ENCODE assay signal across 18 mouse cellular contexts in genomic region chr7:143333040-143333439, GRCm38 (mm10).
DNase-seq lines count a peak whose midpoint lies in the region; ATAC-seq lines count a peak whose summit lies in the region.
"Had no signal": no experiment of that assay in that cellular context is flagged by ENCODE, and none has a peak within 500 bp of the region (broad histone marks: within the 10 kb centered on the region; RNA-seq: fewer than 3 reads in every experiment).

No protein-coding gene starts in this region.

- no peaks in the 10 kb centered on the region for H3K36me3 ChIP-seq in heart, embryonic 13.5 days
- H3K36me3 ChIP-seq in lung, embryonic 15.5 days, result no peaks in the 10 kb centered on the region
- H3K36me3 ChIP-seq in embryonic facial prominence, embryonic 10.5 days (replicated peaks), result no peaks in the 10 kb centered on the region
- H3K36me3 ChIP-seq in stomach, embryonic 14.5 days (ENCODE audit: control insufficient read depth, insufficient read depth, low read length), result no peaks in the 10 kb centered on the region
- H3K36me3 ChIP-seq: midbrain, embryonic 13.5 days had no signal

- intact Hi-C loops in heart, postnatal 14 days (cut with DNase I), result no loop called here

- no peak overlapping the region for H3K4me2 ChIP-seq in heart, embryonic 13.5 days
- H3K4me2 ChIP-seq in lung, embryonic 15.5 days, result no peak overlapping the region; the same call in 1 of the 2 replicates
- no peak overlapping the region for H3K4me2 ChIP-seq in stomach, embryonic 14.5 days (replicated peaks; ENCODE audit: low read depth, low read length)
- H3K4me2 ChIP-seq: midbrain, embryonic 13.5 days had no signal

- ATAC-seq in heart, embryonic 13.5 days (ENCODE audit: extremely low read depth, insufficient number of reproducible peaks, low FRiP score, low TSS enrichment), result no peak
- ATAC-seq in lung, embryonic 15.5 days (ENCODE audit: borderline replicate concordance, extremely low read depth, low FRiP score, low TSS enrichment), result peak; percentile 51; the same call in 1 of the 2 replicates
- peak; percentile 15; the same call in 1 of the 2 replicates for ATAC-seq in stomach, embryonic 14.5 days (ENCODE audit: insufficient number of reproducible peaks, insufficient read depth, low FRiP score, low read depth)
- ATAC-seq: forebrain, postnatal 0 days; hindbrain, postnatal 0 days; midbrain, embryonic 13.5 days had no signal

- peaks cover 15% of the 10 kb centered on the region for H3K4me1 ChIP-seq in heart, embryonic 13.5 days
- H3K4me1 ChIP-seq in lung, embryonic 15.5 days, result peaks cover 22% of the 10 kb centered on the region
- H3K4me1 ChIP-seq in embryonic facial prominence, embryonic 10.5 days, result peaks cover 23% of the 10 kb centered on the region
- peaks cover 16% of the 10 kb centered on the region for H3K4me1 ChIP-seq in stomach, embryonic 14.5 days (ENCODE audit: control insufficient read depth, insufficient read depth, low read length)

- DNase-seq in heart, postnatal 14 days, result no peak
- no peak for DNase-seq in lung, postnatal 14 days
- no peak for DNase-seq in embryonic facial prominence, embryonic 10.5 days (ENCODE audit: low spot score)
- no peak for DNase-seq in adrenal gland, postnatal 4 days (ENCODE audit: low spot score in 2 of 2)
- no peak for DNase-seq in thymus, postnatal 0 days (ENCODE audit: low spot score)
- DNase-seq: adrenal gland, postnatal 14 days; cerebellum, adult 9-10 months; forebrain, postnatal 0 days; gastrocnemius, postnatal 25 days; kidney, adult 11 months; left cerebral cortex, postnatal 4 days; thymus, adult 18-20 months; thymus, postnatal 4 days had no signal

- no peak overlapping the region for H3K4me3 ChIP-seq in heart, embryonic 13.5 days
- no peak overlapping the region for H3K4me3 ChIP-seq in lung, embryonic 15.5 days
- H3K4me3 ChIP-seq in embryonic facial prominence, embryonic 10.5 days, result no peak overlapping the region
- H3K4me3 ChIP-seq in stomach, embryonic 14.5 days (ENCODE audit: low read depth, low read length), result no peak overlapping the region
- H3K4me3 ChIP-seq: midbrain, embryonic 13.5 days had no signal

- no peak overlapping the region for H3K9ac ChIP-seq in heart, embryonic 13.5 days
- H3K9ac ChIP-seq in lung, embryonic 15.5 days, result no peak overlapping the region
- no peak overlapping the region for H3K9ac ChIP-seq in stomach, embryonic 14.5 days (replicated peaks; ENCODE audit: low read depth, low read length)
- H3K9ac ChIP-seq: forebrain, postnatal 0 days; midbrain, embryonic 13.5 days had no signal

- 62% methylated on average over 8 of the region's 8 CpGs for WGBS in heart, embryonic 13.5 days
- 19% methylated on average over 8 of the region's 8 CpGs for WGBS in lung, embryonic 15.5 days
- 60% methylated on average over 8 of the region's 8 CpGs for WGBS in embryonic facial prominence, embryonic 10.5 days
- WGBS in stomach, embryonic 14.5 days, result 25% methylated on average over 8 of the region's 8 CpGs

- H3K9me3 ChIP-seq in heart, embryonic 13.5 days, result peaks cover 8% of the 10 kb centered on the region; the same call in 1 of the 2 replicates
- no peaks in the 10 kb centered on the region for H3K9me3 ChIP-seq in lung, embryonic 15.5 days
- H3K9me3 ChIP-seq in embryonic facial prominence, embryonic 10.5 days, result peaks cover 5% of the 10 kb centered on the region; the same call in 1 of the 2 replicates
- no peaks in the 10 kb centered on the region for H3K9me3 ChIP-seq in stomach, embryonic 14.5 days (ENCODE audit: control insufficient read depth, low read depth, low read length)

- H3K27ac ChIP-seq in heart, embryonic 13.5 days (replicated peaks), result 0 out of 2 replicates have a peak overlapping the region, but pooled peaks have one; percentile 1
- H3K27ac ChIP-seq in lung, embryonic 15.5 days, result peak overlapping the region; percentile 74
- H3K27ac ChIP-seq in embryonic facial prominence, embryonic 10.5 days (replicated peaks), result peak overlapping the region; percentile 51; the same call in 1 of the 2 replicates
- H3K27ac ChIP-seq in stomach, embryonic 14.5 days (ENCODE audit: low read length), result peak overlapping the region; percentile 18; the same call in 1 of the 2 replicates
- H3K27ac ChIP-seq: hindbrain, postnatal 0 days; midbrain, embryonic 13.5 days had no signal

- no peaks in the 10 kb centered on the region for H3K27me3 ChIP-seq in heart, embryonic 13.5 days (replicated peaks)
- H3K27me3 ChIP-seq in lung, embryonic 15.5 days, result no peaks in the 10 kb centered on the region
- H3K27me3 ChIP-seq in embryonic facial prominence, embryonic 10.5 days (replicated peaks; ENCODE audit: low read depth, poor library complexity, severe bottlenecking), result no peaks in the 10 kb centered on the region; the same call in 1 of the 2 replicates
- no peaks in the 10 kb centered on the region for H3K27me3 ChIP-seq in stomach, embryonic 14.5 days (ENCODE audit: control insufficient read depth, insufficient read depth, low read length)
- H3K27me3 ChIP-seq: midbrain, embryonic 13.5 days had no signal

Comparison
In these comparisons a context has a peak if more than half of its experiments do, and no peak if none do; other contexts are left out.
1. H3K27ac ChIP-seq: peak in every context shown above with its lines; median percentile 74 in lung, embryonic 15.5 days; 51 in embryonic facial prominence, embryonic 10.5 days; 18 in stomach, embryonic 14.5 days; 1 in heart, embryonic 13.5 days.